Mouse (Mus musculus): Measurements from ENCODE around the gene Pcbp4.
A peak's percentile ranks its signal among the peaks of the same experiment; 100 is the strongest.

Gene Pcbp4

GRCm38 (mm10) chr9:106447348-106447747, 5.7 kb upstream of the Pcbp4 start, which contains the start of the genes Abhd14b and Abhd14a:
Abhd14b (plus strand) TSS chr9:106447459.
Abhd14a (minus strand) TSS chr9:106447678.
- peak; percentile 97 for DNase-seq (ENCODE audit: low spot score)

GRCm38 (mm10) chr9:106447951-106448350, 5.1 kb upstream of the Pcbp4 start:
- no peak for DNase-seq (ENCODE audit: low spot score)

GRCm38 (mm10) chr9:106448498-106449031, 4.5 kb upstream of the Pcbp4 start:
- peak; percentile 89 for DNase-seq (ENCODE audit: low spot score)

GRCm38 (mm10) chr9:106449947-106450346, 3.1 kb upstream of the Pcbp4 start:
- DNase-seq (ENCODE audit: low spot score): no peak

- peak; percentile 74 for DNase-seq (ENCODE audit: low spot score)
Measured at GRCm38 (mm10) chr9:106450661-106451060, 2.4 kb upstream of the Pcbp4 start.

- no peak for DNase-seq (ENCODE audit: low spot score)
Measured at GRCm38 (mm10) chr9:106451298-106451697, 1.8 kb upstream of the Pcbp4 start.

GRCm38 (mm10) chr9:106451899-106452298, 1.2 kb upstream of the Pcbp4 start:
- no peak for DNase-seq (ENCODE audit: low spot score)

GRCm38 (mm10) chr9:106452351-106452750, 740 bp upstream of the Pcbp4 start:
- DNase-seq (ENCODE audit: low spot score): no peak

- peak; percentile 74 for DNase-seq (ENCODE audit: low spot score)
Measured at GRCm38 (mm10) chr9:106452821-106453220, 270 bp upstream of the Pcbp4 start.

GRCm38 (mm10) chr9:106454071-106454761, 1.1 kb downstream of the Pcbp4 start:
- peak; percentile 52 for DNase-seq (ENCODE audit: low spot score)

- peak; percentile 83 for DNase-seq (ENCODE audit: low spot score)
Measured at GRCm38 (mm10) chr9:106454888-106455681, 2.0 kb downstream of the Pcbp4 start.

GRCm38 (mm10) chr9:106456325-106457162, 3.5 kb downstream of the Pcbp4 start:
- DNase-seq (ENCODE audit: low spot score): peak; percentile 82

- no peak for DNase-seq (ENCODE audit: low spot score)
Measured at GRCm38 (mm10) chr9:106457163-106457559, 4.1 kb downstream of the Pcbp4 start.

GRCm38 (mm10) chr9:106457920-106458319, 4.8 kb downstream of the Pcbp4 start:
- DNase-seq (ENCODE audit: low spot score): no peak

- DNase-seq (ENCODE audit: low spot score): no peak
Measured at GRCm38 (mm10) chr9:106459946-106460345, 6.9 kb downstream of the Pcbp4 start.

- no peak for DNase-seq (ENCODE audit: low spot score)
Measured at GRCm38 (mm10) chr9:106460401-106461025, 7.4 kb downstream of the Pcbp4 start.

- no peak for DNase-seq (ENCODE audit: low spot score)
Measured at GRCm38 (mm10) chr9:106461026-106461415, 7.9 kb downstream of the Pcbp4 start.

- no peak for DNase-seq (ENCODE audit: low spot score)
Measured at GRCm38 (mm10) chr9:106461641-106462429, 8.7 kb downstream of the Pcbp4 start.

GRCm38 (mm10) chr9:106462430-106462800, 9.3 kb downstream of the Pcbp4 start:
- DNase-seq (ENCODE audit: low spot score): no peak

- no peak for DNase-seq (ENCODE audit: low spot score)
Measured at GRCm38 (mm10) chr9:106463122-106464063, 10.3 kb downstream of the Pcbp4 start.
